Mouse (Mus musculus): ENCODE results near the gene Zfp949.

The Zfp949 gene

GRCm38 (mm10) chr9:88547851-88548613, at the start of gene Zfp949:
Gene Zfp949 (plus strand): TSS chr9:88548020.
- DNase-seq (ENCODE audit: low read depth): peak; percentile 63

- DNase-seq (ENCODE audit: low read depth): no peak
These were observed 47.7 kb upstream of the Zfp949 start for GRCm38 (mm10) chr9:88500112-88500511.

GRCm38 (mm10) chr9:88501846-88502245, 46.0 kb upstream of the Zfp949 start:
- DNase-seq (ENCODE audit: low read depth): no peak

GRCm38 (mm10) chr9:88515546-88515945, 32.3 kb upstream of the Zfp949 start:
- no peak for DNase-seq (ENCODE audit: low read depth)

- no peak for DNase-seq (ENCODE audit: low read depth)
These were observed 31.3 kb upstream of the Zfp949 start for GRCm38 (mm10) chr9:88516361-88516995.

- DNase-seq (ENCODE audit: low read depth): no peak
These were observed 28.3 kb upstream of the Zfp949 start for GRCm38 (mm10) chr9:88519390-88520121.

GRCm38 (mm10) chr9:88520122-88520848, 27.5 kb upstream of the Zfp949 start:
- no peak for DNase-seq (ENCODE audit: low read depth)

- no peak for DNase-seq (ENCODE audit: low read depth)
These were observed 26.9 kb upstream of the Zfp949 start for GRCm38 (mm10) chr9:88520849-88521483.

- DNase-seq (ENCODE audit: low read depth): no peak
These were observed 25.8 kb upstream of the Zfp949 start for GRCm38 (mm10) chr9:88521961-88522568.

- DNase-seq (ENCODE audit: low read depth): peak; percentile 95
These were observed 25.1 kb upstream of the Zfp949 start for GRCm38 (mm10) chr9:88522569-88523334.

GRCm38 (mm10) chr9:88523335-88523668, 24.5 kb upstream of the Zfp949 start:
- DNase-seq (ENCODE audit: low read depth): no peak

GRCm38 (mm10) chr9:88524367-88524766, 23.5 kb upstream of the Zfp949 start:
- no peak for DNase-seq (ENCODE audit: low read depth)

GRCm38 (mm10) chr9:88524796-88525195, 23.0 kb upstream of the Zfp949 start:
- DNase-seq (ENCODE audit: low read depth): no peak

- no peak for DNase-seq (ENCODE audit: low read depth)
These were observed 22.5 kb upstream of the Zfp949 start for GRCm38 (mm10) chr9:88525341-88525740.

GRCm38 (mm10) chr9:88527956-88528355, 19.9 kb upstream of the Zfp949 start:
- no peak for DNase-seq (ENCODE audit: low read depth)

GRCm38 (mm10) chr9:88528736-88529135, 19.1 kb upstream of the Zfp949 start:
- no peak for DNase-seq (ENCODE audit: low read depth)

GRCm38 (mm10) chr9:88529571-88529970, 18.2 kb upstream of the Zfp949 start:
- no peak for DNase-seq (ENCODE audit: low read depth)

GRCm38 (mm10) chr9:88529979-88530580, 17.7 kb upstream of the Zfp949 start:
- no peak for DNase-seq (ENCODE audit: low read depth)

- no peak for DNase-seq (ENCODE audit: low read depth)
These were observed 13.7 kb upstream of the Zfp949 start for GRCm38 (mm10) chr9:88534093-88534492.

GRCm38 (mm10) chr9:88539546-88540224, 8.1 kb upstream of the Zfp949 start:
- no peak for DNase-seq (ENCODE audit: low read depth)
